Mouse (Mus musculus) left cerebral cortex, adult 2 months (tissue): ENCODE measurements around the gene Larp4b. TPM values are rescaled to one million over a fixed set of nuclear protein-coding genes. Genes with fewer than 3 reads are reported as not detected.

Source experiments
- DNase-seq, 2 experiments: peaks; one replicate each; pipeline ENCODE4 v3.0.0; 2021 to 2022; ENCODE audit warnings: low spot score in 2 of 2, mixed read lengths in 1 of 2; ENCODE audit errors: extremely low spot score in 1 of 2
- H3K27ac ChIP-seq: fragments of 200-600 bp; 2 replicates; pipeline ENCODE4 v1.8.1; 2022
- H3K4me3 ChIP-seq: fragments of 200-600 bp; 2 replicates; pipeline ENCODE4 v1.8.1; 2022
- CTCF ChIP-seq: fragments of 200-600 bp; IDR thresholded peaks from 2 replicates; pipeline ENCODE4 v1.8.1; 2022; ENCODE audit warnings: antibody characterized with exemption, mild to moderate bottlenecking, moderate library complexity
- intact Hi-C: fragments of 180-260 bp; cut with DNase I; formaldehyde crosslinking; loops from one replicate; pipeline ENCODE4 v1.15.1; 2025
- total RNA-seq, 2 experiments: library from RNA; stranded (reverse); gene quantifications; 2 replicates each; pipeline ENCODE4 v1.2.3; 2021

The Larp4b gene
- total RNA-seq, 2 experiments from 2014 or later, result 70.5 to 76.6 TPM

- TF ChIP-seq CTCF, result no peak
- Histone ChIP-seq H3K27ac (no peak overlapping the region), H3K4me3 (no peak overlapping the region)
- DNase-seq, result no peak
- intact Hi-C loops, result no loop called here
Measured at GRCm38 (mm10) chr13:9128707-9129314, 35.1 kb downstream of the Larp4b start.

- no peak overlapping the region for H3K4me3 ChIP-seq
- intact Hi-C loops, result no loop called here
- H3K27ac ChIP-seq, result no peak overlapping the region
- TF ChIP-seq CTCF, result no peak
- no peak for DNase-seq
Measured at GRCm38 (mm10) chr13:9134421-9134820, 40.7 kb downstream of the Larp4b start.

- Histone ChIP-seq H3K27ac (no peak overlapping the region), H3K4me3 (no peak overlapping the region)
- no peak for DNase-seq
- intact Hi-C loops, result no loop called here
- TF ChIP-seq CTCF, result no peak
Measured at GRCm38 (mm10) chr13:9136088-9136487, 42.4 kb downstream of the Larp4b start.

- intact Hi-C loops, result no loop called here
- peak; percentile 37 to 48 for DNase-seq
- no peak overlapping the region for H3K4me3 ChIP-seq
- TF ChIP-seq CTCF, result peak; percentile 60
- H3K27ac ChIP-seq, result no peak overlapping the region
Measured at GRCm38 (mm10) chr13:9136733-9137132, 43.1 kb downstream of the Larp4b start.

- no peak for DNase-seq
- intact Hi-C loops, result no loop called here
- TF ChIP-seq CTCF, result no peak
- Histone ChIP-seq H3K4me3 (no peak overlapping the region), H3K27ac (no peak overlapping the region)
Measured at GRCm38 (mm10) chr13:9139466-9139991, 45.8 kb downstream of the Larp4b start.

- no peak overlapping the region for H3K4me3 ChIP-seq
- intact Hi-C loops, result no loop called here
- H3K27ac ChIP-seq, result no peak overlapping the region
- no peak for DNase-seq
- no peak for TF ChIP-seq CTCF
Measured at GRCm38 (mm10) chr13:9140204-9140603, 46.5 kb downstream of the Larp4b start.

GRCm38 (mm10) chr13:9142371-9142770, 48.7 kb downstream of the Larp4b start:
- no peak overlapping the region for H3K4me3 ChIP-seq
- H3K27ac ChIP-seq, result no peak overlapping the region
- DNase-seq, result no peak
- TF ChIP-seq CTCF, result no peak
- intact Hi-C loops, result no loop called here

- Histone ChIP-seq H3K4me3 (no peak overlapping the region), H3K27ac (no peak overlapping the region)
- no peak for TF ChIP-seq CTCF
- DNase-seq, result no peak
- intact Hi-C loops, result no loop called here
Measured at GRCm38 (mm10) chr13:9148830-9149229, 55.1 kb downstream of the Larp4b start.

- DNase-seq, result no peak
- TF ChIP-seq CTCF, result no peak
- Histone ChIP-seq H3K4me3 (no peak overlapping the region), H3K27ac (no peak overlapping the region)
- intact Hi-C loops, result no loop called here
Measured at GRCm38 (mm10) chr13:9149473-9150217, 56.0 kb downstream of the Larp4b start.

GRCm38 (mm10) chr13:9151100-9151499, 57.4 kb downstream of the Larp4b start:
- Histone ChIP-seq H3K4me3 (no peak overlapping the region), H3K27ac (no peak overlapping the region)
- no peak for TF ChIP-seq CTCF
- no peak for DNase-seq
- intact Hi-C loops, result no loop called here

- DNase-seq, result no peak
- no peak for TF ChIP-seq CTCF
- H3K4me3 ChIP-seq, result no peak overlapping the region
- H3K27ac ChIP-seq, result no peak overlapping the region
- intact Hi-C loops, result no loop called here
Measured at GRCm38 (mm10) chr13:9151619-9152018, 57.9 kb downstream of the Larp4b start.

- TF ChIP-seq CTCF, result no peak
- no peak for DNase-seq
- H3K4me3 ChIP-seq, result no peak overlapping the region
- H3K27ac ChIP-seq, result no peak overlapping the region
- intact Hi-C loops, result no loop called here
Measured at GRCm38 (mm10) chr13:9152267-9152666, 58.6 kb downstream of the Larp4b start.
